Mouse (Mus musculus): ENCODE data around the gene Irf4. TPM values are rescaled to one million over a fixed set of nuclear protein-coding genes. Genes with fewer than 3 reads are reported as not detected.

Gene Irf4
- polyA plus RNA-seq, 1 experiment from 2014 or later: 0.07 TPM

DNA sequence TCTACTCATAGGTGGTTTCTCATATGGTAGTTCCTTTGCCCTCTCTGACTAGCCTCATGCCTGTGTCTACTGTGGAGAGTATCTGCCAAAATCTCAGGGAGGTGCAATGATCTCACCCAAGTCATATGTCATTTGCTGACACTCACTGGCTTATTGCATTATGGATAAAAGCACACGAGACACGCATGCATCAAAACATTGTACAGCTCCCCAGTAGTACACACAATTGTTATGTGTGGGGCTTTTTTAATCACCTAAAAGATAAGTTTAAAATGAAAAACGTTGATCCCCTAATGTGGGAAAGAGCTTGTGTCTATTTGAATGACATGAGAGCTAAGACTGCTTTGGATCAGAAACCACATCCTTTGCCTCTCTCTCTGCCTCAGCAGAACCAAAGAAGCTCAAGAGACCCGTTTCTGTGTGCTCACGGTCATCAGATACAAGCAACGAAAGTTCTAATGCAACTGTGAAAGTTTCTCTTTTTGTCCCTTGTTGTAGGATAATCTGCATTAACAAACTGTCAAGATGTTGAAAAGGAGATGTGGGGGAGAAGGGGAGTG, 6.5 kb upstream of the Irf4 start:
- 78% methylated on average over 6 of the region's 6 CpGs for WGBS
- H3K4me3 ChIP-seq (replicated peaks): no peak overlapping the region
- H3K4me2 ChIP-seq (replicated peaks): no peak overlapping the region
- no peak overlapping the region for H3K27ac ChIP-seq
- H3K36me3 ChIP-seq: no peaks in the 10 kb centered on the region
- no peaks in the 10 kb centered on the region for H3K4me1 ChIP-seq (replicated peaks)
- no peak overlapping the region for H3K9ac ChIP-seq (replicated peaks)
- no peaks in the 10 kb centered on the region for H3K9me3 ChIP-seq
- peaks cover 10% of the 10 kb centered on the region; the same call in 1 of the 2 replicates for H3K27me3 ChIP-seq
- no peak for ATAC-seq

DNA sequence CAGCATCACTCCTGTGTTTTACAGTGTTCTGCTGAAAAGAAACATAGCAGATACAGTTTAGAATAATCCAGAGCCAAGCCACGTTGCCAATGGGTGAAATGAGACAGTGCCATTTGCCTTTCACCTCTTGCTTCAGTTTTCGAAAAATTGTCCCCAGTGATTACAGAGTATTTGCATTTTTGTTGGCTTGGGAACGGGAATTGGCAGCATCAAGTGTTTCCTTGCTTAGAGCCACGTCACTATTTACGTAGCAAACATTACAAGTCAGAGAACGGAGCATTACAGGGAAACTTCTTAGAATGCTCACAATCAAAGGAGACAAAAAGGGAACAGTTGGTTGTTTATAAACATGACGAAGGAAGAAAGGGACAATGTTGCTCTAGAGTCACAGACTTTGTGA, 3.9 kb upstream of the Irf4 start:
- no peaks in the 10 kb centered on the region for H3K36me3 ChIP-seq
- peaks cover 36% of the 10 kb centered on the region for H3K27me3 ChIP-seq

DNA sequence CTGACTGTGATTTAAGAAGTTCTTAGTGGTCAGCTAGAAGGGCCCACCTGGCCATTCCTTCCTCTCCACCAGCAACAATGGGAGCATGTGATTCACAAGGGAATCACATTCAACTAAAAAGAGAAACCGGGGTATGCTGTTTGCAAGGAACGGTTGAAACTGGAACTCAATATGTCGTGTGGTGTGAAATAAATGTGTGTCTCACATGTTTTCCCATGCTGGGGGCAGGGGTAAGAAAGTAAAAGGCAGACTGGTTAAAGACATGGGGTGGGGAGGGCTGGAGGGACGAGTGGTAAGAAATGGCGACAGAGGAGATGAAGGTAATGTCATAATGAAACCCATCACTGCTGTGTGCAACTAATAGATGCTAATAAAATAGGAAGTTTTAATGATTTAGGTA, 2.0 kb upstream of the Irf4 start:
- Histone ChIP-seq H3K27me3 (peaks cover 55% of the 10 kb centered on the region), H3K9me3 (no peaks in the 10 kb centered on the region), H3K9ac (replicated peaks) (no peak overlapping the region), H3K4me1 (replicated peaks) (peaks cover 22% of the 10 kb centered on the region), H3K27ac (no peak overlapping the region), H3K4me3 (replicated peaks) (no peak overlapping the region), H3K36me3 (no peaks in the 10 kb centered on the region), H3K4me2 (replicated peaks) (no peak overlapping the region)
- no peak for ATAC-seq
- 85% methylated on average over 5 of the region's 5 CpGs for WGBS

More for the DNA sequence above, 3.9 kb upstream of the Irf4 start:
- Histone ChIP-seq H3K4me3 (replicated peaks) (no peak overlapping the region), H3K4me2 (replicated peaks) (no peak overlapping the region), H3K27ac (no peak overlapping the region), H3K4me1 (replicated peaks) (peaks cover 16% of the 10 kb centered on the region), H3K9ac (replicated peaks) (no peak overlapping the region), H3K9me3 (no peaks in the 10 kb centered on the region)
- WGBS: 75% methylated on average over 7 of the region's 7 CpGs
- ATAC-seq: no peak

DNA sequence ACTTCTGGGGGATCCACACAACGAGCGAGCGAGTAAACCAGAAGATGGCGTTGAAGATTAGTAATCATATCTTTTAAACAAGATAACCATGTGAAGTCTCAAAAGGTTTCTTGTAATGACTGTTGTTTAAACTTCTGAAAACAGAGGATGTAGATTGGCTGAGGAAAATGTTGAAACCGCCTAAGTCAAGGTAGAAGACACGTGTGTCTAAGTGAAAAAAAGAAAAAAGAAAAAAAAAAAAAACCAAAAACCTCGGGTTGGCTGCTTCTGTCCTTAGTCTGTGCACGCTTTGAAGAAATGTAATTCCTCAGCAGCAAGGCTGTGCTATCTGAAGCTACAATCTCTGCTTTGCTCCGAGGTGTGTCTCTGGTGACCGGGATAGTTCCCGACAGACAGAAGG, 1.5 kb upstream of the Irf4 start:
- 75% methylated on average over 11 of the region's 11 CpGs for WGBS

GRCm38 (mm10) chr13:30748321-30748720, 705 bp upstream of the Irf4 start:
- Histone ChIP-seq H3K9ac (replicated peaks) (no peak overlapping the region), H3K4me3 (replicated peaks) (peak overlapping the region; percentile 40; the same call in 1 of the 2 replicates), H3K9me3 (no peaks in the 10 kb centered on the region), H3K27me3 (peaks cover 67% of the 10 kb centered on the region), H3K36me3 (no peaks in the 10 kb centered on the region), H3K4me2 (replicated peaks) (peak overlapping the region; percentile 68; the same call in 1 of the 2 replicates), H3K4me1 (replicated peaks) (peaks cover 22% of the 10 kb centered on the region), H3K27ac (no peak overlapping the region)
- no peak for ATAC-seq
- 56% methylated on average over 11 of the region's 11 CpGs for WGBS

More for the DNA sequence above, 1.5 kb upstream of the Irf4 start:
- Histone ChIP-seq H3K4me3 (replicated peaks) (no peak overlapping the region), H3K4me2 (replicated peaks) (no peak overlapping the region), H3K27ac (no peak overlapping the region), H3K27me3 (peaks cover 60% of the 10 kb centered on the region), H3K9me3 (no peaks in the 10 kb centered on the region), H3K9ac (replicated peaks) (no peak overlapping the region), H3K4me1 (replicated peaks) (peaks cover 22% of the 10 kb centered on the region), H3K36me3 (no peaks in the 10 kb centered on the region)
- no peak for ATAC-seq

GRCm38 (mm10) chr13:30749557-30750141, 623 bp downstream of the Irf4 start:
- Histone ChIP-seq H3K27me3 (peaks cover 68% of the 10 kb centered on the region), H3K4me2 (replicated peaks) (peak overlapping the region; percentile 68), H3K4me1 (replicated peaks) (peaks cover 22% of the 10 kb centered on the region), H3K4me3 (replicated peaks) (peak overlapping the region; percentile 40), H3K36me3 (no peaks in the 10 kb centered on the region), H3K9ac (replicated peaks) (peak overlapping the region; percentile 16; the same call in 1 of the 2 replicates), H3K9me3 (no peaks in the 10 kb centered on the region), H3K27ac (no peak overlapping the region)
- no peak for ATAC-seq
- 4% methylated on average over 11 of the region's 11 CpGs for WGBS

DNA sequence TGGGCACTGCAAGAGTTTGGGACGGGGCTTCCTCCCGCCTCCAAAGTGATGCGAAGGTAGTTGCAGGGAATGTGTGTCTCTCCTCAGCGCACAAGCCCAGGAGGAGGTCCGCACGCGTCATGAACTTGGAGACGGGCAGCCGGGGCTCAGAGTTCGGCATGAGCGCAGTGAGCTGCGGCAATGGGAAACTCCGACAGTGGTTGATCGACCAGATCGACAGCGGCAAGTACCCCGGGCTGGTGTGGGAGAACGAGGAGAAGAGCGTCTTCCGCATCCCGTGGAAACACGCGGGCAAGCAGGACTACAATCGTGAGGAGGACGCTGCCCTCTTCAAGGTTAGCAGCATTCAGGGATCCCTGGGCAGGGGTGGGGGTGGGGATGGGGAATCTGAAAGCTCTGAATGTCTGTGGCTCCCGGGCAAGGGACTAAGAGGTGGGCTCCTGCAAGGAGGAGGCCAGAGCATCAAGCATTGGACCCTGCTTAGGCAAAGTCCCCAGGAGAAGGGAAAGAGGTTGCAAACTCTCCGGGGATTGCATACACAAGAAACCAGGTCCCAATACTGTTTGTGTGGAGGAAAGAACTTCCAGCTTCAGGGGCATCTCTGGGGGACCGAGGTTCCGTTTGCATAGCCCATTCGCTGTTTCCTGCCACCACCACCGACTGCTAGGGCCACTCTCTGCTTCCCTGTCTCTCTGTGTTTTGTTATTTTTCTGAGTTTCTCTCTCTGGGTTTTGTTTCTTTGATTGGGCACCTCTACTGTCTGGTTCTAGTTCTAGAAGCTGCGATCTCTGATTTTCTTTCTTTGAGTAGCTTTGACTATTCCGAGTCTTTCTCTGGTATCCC, 1.7 kb downstream of the Irf4 start:
- ATAC-seq: peak; percentile 28; the same call in 1 of the 2 replicates
- 3% methylated on average over 33 of the region's 33 CpGs for WGBS
- H3K4me3 ChIP-seq (replicated peaks): peak overlapping the region; percentile 40
- H3K9ac ChIP-seq (replicated peaks): no peak overlapping the region; the same call in 1 of the 2 replicates
- peaks cover 68% of the 10 kb centered on the region for H3K27me3 ChIP-seq
- H3K27ac ChIP-seq: no peak overlapping the region
- H3K9me3 ChIP-seq: no peaks in the 10 kb centered on the region
- H3K36me3 ChIP-seq: no peaks in the 10 kb centered on the region
- peaks cover 22% of the 10 kb centered on the region for H3K4me1 ChIP-seq (replicated peaks)
- H3K4me2 ChIP-seq (replicated peaks): peak overlapping the region; percentile 68

DNA sequence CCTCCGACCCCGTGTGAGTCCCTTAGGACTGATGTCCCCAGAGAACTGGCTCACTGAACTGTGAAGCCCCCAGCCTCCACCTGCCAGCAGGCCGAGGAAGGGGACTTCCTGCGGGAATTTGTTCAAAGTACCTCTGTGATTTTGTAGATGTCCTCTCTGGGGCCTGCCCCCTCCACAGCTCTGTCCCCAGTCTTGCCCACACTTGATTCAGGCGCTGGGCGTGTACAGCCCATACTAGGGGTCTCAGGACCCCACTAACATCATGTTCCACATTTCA, 2.2 kb downstream of the Irf4 start:
- Histone ChIP-seq H3K9me3 (no peaks in the 10 kb centered on the region), H3K9ac (replicated peaks) (no peak overlapping the region), H3K4me2 (replicated peaks) (no peak overlapping the region), H3K36me3 (no peaks in the 10 kb centered on the region), H3K27me3 (peaks cover 65% of the 10 kb centered on the region), H3K4me1 (replicated peaks) (peaks cover 22% of the 10 kb centered on the region), H3K4me3 (replicated peaks) (no peak overlapping the region), H3K27ac (no peak overlapping the region)
- ATAC-seq: no peak
- WGBS: 22% methylated on average over 6 of the region's 6 CpGs

GRCm38 (mm10) chr13:30752581-30753187, 3.7 kb downstream of the Irf4 start:
- no peak overlapping the region for H3K9ac ChIP-seq (replicated peaks)
- no peak overlapping the region for H3K27ac ChIP-seq
- H3K4me2 ChIP-seq (replicated peaks): no peak overlapping the region
- peaks cover 22% of the 10 kb centered on the region for H3K4me1 ChIP-seq (replicated peaks)
- H3K9me3 ChIP-seq: no peaks in the 10 kb centered on the region
- WGBS: 84% methylated on average over 4 of the region's 4 CpGs
- H3K36me3 ChIP-seq: no peaks in the 10 kb centered on the region
- H3K27me3 ChIP-seq: peaks cover 56% of the 10 kb centered on the region
- H3K4me3 ChIP-seq (replicated peaks): no peak overlapping the region
- no peak for ATAC-seq

- H3K4me3 ChIP-seq (replicated peaks): no peak overlapping the region
- H3K4me1 ChIP-seq (replicated peaks): peaks cover 22% of the 10 kb centered on the region
- WGBS: 84% methylated on average over 3 of the region's 3 CpGs
- H3K9me3 ChIP-seq: no peaks in the 10 kb centered on the region
- no peaks in the 10 kb centered on the region for H3K36me3 ChIP-seq
- no peak overlapping the region for H3K4me2 ChIP-seq (replicated peaks)
- ATAC-seq: no peak
- no peak overlapping the region for H3K9ac ChIP-seq (replicated peaks)
- peaks cover 49% of the 10 kb centered on the region for H3K27me3 ChIP-seq
- no peak overlapping the region for H3K27ac ChIP-seq
These were observed 4.4 kb downstream of the Irf4 start for GRCm38 (mm10) chr13:30753441-30753840.

- ATAC-seq: no peak
- no peak overlapping the region for H3K27ac ChIP-seq
- no peak overlapping the region for H3K9ac ChIP-seq (replicated peaks)
- H3K4me3 ChIP-seq (replicated peaks): no peak overlapping the region
- H3K4me2 ChIP-seq (replicated peaks): no peak overlapping the region
- H3K36me3 ChIP-seq: no peaks in the 10 kb centered on the region
- no peaks in the 10 kb centered on the region for H3K9me3 ChIP-seq
- H3K4me1 ChIP-seq (replicated peaks): peaks cover 17% of the 10 kb centered on the region
- WGBS: 84% methylated on average over 4 of the region's 4 CpGs
- peaks cover 43% of the 10 kb centered on the region for H3K27me3 ChIP-seq
These were observed 5.0 kb downstream of the Irf4 start for GRCm38 (mm10) chr13:30754066-30754465.
